Mouse (Mus musculus) midbrain, embryonic 11.5 days (tissue): ENCODE data around the gene Prkaa1. TPM values are rescaled to one million over a fixed set of nuclear protein-coding genes. Genes with fewer than 3 reads are reported as not detected.
"Not testable (repeated sequence)": the region's sequence is repeated elsewhere in the genome, so short reads cannot be mapped to it uniquely, and the experiment has no call there.

Experiments
- ATAC-seq: fragments of 200-750 bp; cut with Nextera tagmentation; 2 replicates; pipeline ENCODE4 v1.8.0; 2017; ENCODE audit warnings: moderate TSS enrichment, moderate library complexity; ENCODE audit not compliant: low FRiP score
- DNase-seq: peaks from one replicate; pipeline ENCODE4 v3.0.0; 2015; ENCODE audit warnings: low spot score; ENCODE audit errors: missing footprints
- H3K27ac ChIP-seq: fragments of 300-500 bp; sonication (generic); 2 replicates; pipeline ENCODE4 v1.5.1; 2014; ENCODE audit warnings: low read depth, low read length
- H3K27me3 ChIP-seq: fragments of 300-500 bp; sonication (generic); 2 replicates; pipeline ENCODE4 v1.6.1; 2014; ENCODE audit warnings: mild to moderate bottlenecking, low read length, moderate library complexity, mixed read lengths; ENCODE audit not compliant: control insufficient read depth, insufficient read depth
- H3K36me3 ChIP-seq: fragments of 300-500 bp; sonication (generic); 2 replicates; pipeline ENCODE4 v1.6.1; 2014; ENCODE audit warnings: mild to moderate bottlenecking, low read length, moderate library complexity, mixed read lengths; ENCODE audit not compliant: control insufficient read depth, insufficient read depth
- H3K4me1 ChIP-seq: fragments of 300-500 bp; sonication (generic); 2 replicates; pipeline ENCODE4 v1.6.1; 2014; ENCODE audit warnings: low read length; ENCODE audit not compliant: control insufficient read depth, insufficient read depth
- H3K4me2 ChIP-seq: fragments of 300-500 bp; sonication (generic); 2 replicates; pipeline ENCODE4 v1.6.1; 2014; ENCODE audit warnings: mild to moderate bottlenecking, moderate library complexity
- H3K4me3 ChIP-seq: fragments of 300-500 bp; sonication (generic); 2 replicates; pipeline ENCODE4 v1.5.1; 2014; ENCODE audit warnings: low read depth, low read length
- H3K9ac ChIP-seq: fragments of 300-500 bp; sonication (generic); 2 replicates; pipeline ENCODE4 v1.6.1; 2014; ENCODE audit warnings: low read length
- H3K9me3 ChIP-seq: fragments of 300-500 bp; sonication (generic); 2 replicates; pipeline ENCODE4 v1.6.1; 2016; ENCODE audit warnings: low read length; ENCODE audit not compliant: control insufficient read depth
- WGBS: fragments of 180-500 bp; shearing (Covaris S2); extraction: QIAGEN DNeasy Blood & Tissue Kit; methylation state at CpG from one replicate; pipeline ENCODE4 v1.1.7; 2014; 5-methylcytosine and 5-hydroxymethylcytosine counted together
- polyA plus RNA-seq: library from polyadenylated mRNA; unstranded; fragments of >200 nt; fragmentation: Nextera tagmentation; extraction: Ambion mirVana; gene quantifications from 2 replicates; pipeline ENCODE4 v1.2.1, GENCODE M21; 2014

Prkaa1 gene
- polyA plus RNA-seq, 1 experiment from 2014 or later: 20.3 TPM

- no peaks in the 10 kb centered on the region for H3K27me3 ChIP-seq
- H3K9me3 ChIP-seq: no peaks in the 10 kb centered on the region
- no peak for ATAC-seq
- H3K4me3 ChIP-seq: no peak overlapping the region
- no peak overlapping the region for H3K9ac ChIP-seq
- H3K27ac ChIP-seq: no peak overlapping the region
- no peak for DNase-seq
- no peak overlapping the region for H3K4me2 ChIP-seq
- 87% methylated on average over 2 of the region's 2 CpGs for WGBS
- no peaks in the 10 kb centered on the region for H3K4me1 ChIP-seq
- H3K36me3 ChIP-seq: peaks cover 4% of the 10 kb centered on the region; the same call in 1 of the 2 replicates
Observed at GRCm38 (mm10) chr15:5127487-5127886, 16.2 kb upstream of the Prkaa1 start.

GRCm38 (mm10) chr15:5128176-5128940 is 15.3 kb upstream of the Prkaa1 start:
- WGBS: 85% methylated on average over 5 of the region's 5 CpGs

GRCm38 (mm10) chr15:5129111-5129805 is 14.4 kb upstream of the Prkaa1 start:
- H3K27ac ChIP-seq: no peak overlapping the region
- H3K4me1 ChIP-seq: no peaks in the 10 kb centered on the region
- WGBS: 92% methylated on average over 12 of the region's 12 CpGs
- DNase-seq: no peak
- peaks cover 4% of the 10 kb centered on the region; the same call in 1 of the 2 replicates for H3K36me3 ChIP-seq
- no peak overlapping the region for H3K4me3 ChIP-seq
- H3K9ac ChIP-seq: no peak overlapping the region
- ATAC-seq: no peak
- no peak overlapping the region for H3K4me2 ChIP-seq
- H3K27me3 ChIP-seq: no peaks in the 10 kb centered on the region
- H3K9me3 ChIP-seq: no peaks in the 10 kb centered on the region

More at GRCm38 (mm10) chr15:5128176-5128940, 15.3 kb upstream of the Prkaa1 start:
- Histone ChIP-seq H3K4me3 (no peak overlapping the region), H3K4me2 (no peak overlapping the region), H3K9ac (no peak overlapping the region), H3K36me3 (peaks cover 4% of the 10 kb centered on the region; the same call in 1 of the 2 replicates), H3K4me1 (no peaks in the 10 kb centered on the region), H3K27me3 (no peaks in the 10 kb centered on the region), H3K27ac (no peak overlapping the region), H3K9me3 (no peaks in the 10 kb centered on the region)
- no peak for DNase-seq
- no peak for ATAC-seq

GRCm38 (mm10) chr15:5130887-5131668 is 12.6 kb upstream of the Prkaa1 start:
- H3K9me3 ChIP-seq, ATAC-seq: not testable (repeated sequence)
- 88% methylated on average over 14 of the region's 14 CpGs for WGBS

GRCm38 (mm10) chr15:5133301-5133700 is 10.4 kb upstream of the Prkaa1 start:
- DNase-seq (no peak), ATAC-seq (no peak)
- Histone ChIP-seq H3K27ac (no peak overlapping the region), H3K27me3 (no peaks in the 10 kb centered on the region), H3K9me3 (no peaks in the 10 kb centered on the region), H3K4me2 (no peak overlapping the region), H3K9ac (no peak overlapping the region), H3K4me3 (no peak overlapping the region), H3K4me1 (no peaks in the 10 kb centered on the region), H3K36me3 (no peaks in the 10 kb centered on the region)
- 61% methylated on average over 3 of the region's 3 CpGs for WGBS

More at GRCm38 (mm10) chr15:5130887-5131668, 12.6 kb upstream of the Prkaa1 start:
- not testable (repeated sequence) for H3K27me3 ChIP-seq, H3K4me3 ChIP-seq, H3K4me2 ChIP-seq, H3K4me1 ChIP-seq, H3K27ac ChIP-seq, H3K36me3 ChIP-seq, DNase-seq, H3K9ac ChIP-seq

GRCm38 (mm10) chr15:5134179-5134578 is 9.5 kb upstream of the Prkaa1 start:
- no peak overlapping the region for H3K4me2 ChIP-seq
- no peaks in the 10 kb centered on the region for H3K36me3 ChIP-seq
- 67% methylated on average over 3 of the region's 3 CpGs for WGBS
- H3K27me3 ChIP-seq: no peaks in the 10 kb centered on the region
- no peak overlapping the region for H3K27ac ChIP-seq
- ATAC-seq (no peak), DNase-seq (no peak)
- no peak overlapping the region for H3K4me3 ChIP-seq
- no peak overlapping the region for H3K9ac ChIP-seq
- H3K9me3 ChIP-seq: no peaks in the 10 kb centered on the region
- H3K4me1 ChIP-seq: no peaks in the 10 kb centered on the region

- H3K9me3 ChIP-seq: no peaks in the 10 kb centered on the region
- 81% methylated on average over 8 of the region's 8 CpGs for WGBS
- DNase-seq: no peak
- no peaks in the 10 kb centered on the region for H3K4me1 ChIP-seq
- no peak for ATAC-seq
- H3K36me3 ChIP-seq: no peaks in the 10 kb centered on the region
- no peak overlapping the region for H3K27ac ChIP-seq
- H3K27me3 ChIP-seq: no peaks in the 10 kb centered on the region
- H3K4me2 ChIP-seq: no peak overlapping the region
- H3K4me3 ChIP-seq: no peak overlapping the region
- no peak overlapping the region for H3K9ac ChIP-seq
Observed at GRCm38 (mm10) chr15:5134945-5135483, 8.6 kb upstream of the Prkaa1 start.

- ATAC-seq (no peak), DNase-seq (no peak)
- Histone ChIP-seq H3K27ac (no peak overlapping the region), H3K9ac (no peak overlapping the region), H3K4me2 (no peak overlapping the region), H3K27me3 (no peaks in the 10 kb centered on the region), H3K9me3 (no peaks in the 10 kb centered on the region), H3K4me3 (no peak overlapping the region), H3K36me3 (no peaks in the 10 kb centered on the region), H3K4me1 (no peaks in the 10 kb centered on the region)
- WGBS: 90% methylated on average over 9 of the region's 9 CpGs
Observed at GRCm38 (mm10) chr15:5138021-5138856, 5.4 kb upstream of the Prkaa1 start.
